Mouse (Mus musculus): ENCODE measurements around the gene Gm867.

Gene Gm867

GRCm38 (mm10) chr10:75940520-75940919 is at the start of gene Gm867:
Gene Gm867 (minus strand): TSS chr10:75940672.
- DNase-seq (ENCODE audit: low spot score): no peak

GRCm38 (mm10) chr10:75979432-75979831 is 39.0 kb upstream of the Gm867 start:
- no peak for DNase-seq (ENCODE audit: low spot score)

- DNase-seq (ENCODE audit: low spot score): no peak
Measured at GRCm38 (mm10) chr10:75978835-75979157, 38.3 kb upstream of the Gm867 start.

- no peak for DNase-seq (ENCODE audit: low spot score)
Measured at GRCm38 (mm10) chr10:75978119-75978834, 37.8 kb upstream of the Gm867 start.

GRCm38 (mm10) chr10:75975216-75975615 is 34.7 kb upstream of the Gm867 start:
- no peak for DNase-seq (ENCODE audit: low spot score)

- no peak for DNase-seq (ENCODE audit: low spot score)
Measured at GRCm38 (mm10) chr10:75973846-75974245, 33.4 kb upstream of the Gm867 start.

- DNase-seq (ENCODE audit: low spot score): no peak
Measured at GRCm38 (mm10) chr10:75954381-75954811, 13.9 kb upstream of the Gm867 start, which contains the start of gene Gm5134. Gene Gm5134 (plus strand): TSS chr10:75954514.

- DNase-seq (ENCODE audit: low spot score): no peak
Measured at GRCm38 (mm10) chr10:75951424-75952050, 11.1 kb upstream of the Gm867 start.

- no peak for DNase-seq (ENCODE audit: low spot score)
Measured at GRCm38 (mm10) chr10:75950791-75951210, 10.3 kb upstream of the Gm867 start.

- no peak for DNase-seq (ENCODE audit: low spot score)
Measured at GRCm38 (mm10) chr10:75949053-75950045, 8.9 kb upstream of the Gm867 start.

- no peak for DNase-seq (ENCODE audit: low spot score)
Measured at GRCm38 (mm10) chr10:75948079-75948478, 7.6 kb upstream of the Gm867 start.

- DNase-seq (ENCODE audit: low spot score): no peak
Measured at GRCm38 (mm10) chr10:75945896-75946295, 5.4 kb upstream of the Gm867 start.

GRCm38 (mm10) chr10:75945213-75945612 is 4.7 kb upstream of the Gm867 start:
- no peak for DNase-seq (ENCODE audit: low spot score)

GRCm38 (mm10) chr10:75944066-75944772 is 3.7 kb upstream of the Gm867 start:
- no peak for DNase-seq (ENCODE audit: low spot score)

- DNase-seq (ENCODE audit: low spot score): no peak
Measured at GRCm38 (mm10) chr10:75942736-75943477, 2.4 kb upstream of the Gm867 start, which contains the start of gene Vpreb3. Gene Vpreb3 (plus strand): TSS chr10:75943057.

GRCm38 (mm10) chr10:75941042-75941824 is 761 bp upstream of the Gm867 start:
- DNase-seq (ENCODE audit: low spot score): no peak

- DNase-seq (ENCODE audit: low spot score): no peak
Measured at GRCm38 (mm10) chr10:75939481-75940234, 814 bp downstream of the Gm867 start.

GRCm38 (mm10) chr10:75937851-75938643 is 2.4 kb downstream of the Gm867 start:
- no peak for DNase-seq (ENCODE audit: low spot score)

Data from ovary, postnatal 10 days (tissue).